Mouse (Mus musculus) midbrain, postnatal 0 days (tissue): ENCODE measurements around the gene Fzd5. TPM values are rescaled to one million over a fixed set of nuclear protein-coding genes. Genes with fewer than 3 reads are reported as not detected.

Experiments
- ATAC-seq: fragments of 200-750 bp; cut with Nextera tagmentation; 2 replicates; pipeline ENCODE4 v1.8.0; 2017; ENCODE audit warnings: moderate number of reproducible peaks, mild to moderate bottlenecking, moderate TSS enrichment, moderate library complexity; ENCODE audit not compliant: low FRiP score
- DNase-seq: peaks from one replicate; pipeline ENCODE4 v3.0.0-alpha.2; 2015; ENCODE audit warnings: low spot score
- H3K27ac ChIP-seq: fragments of 300-500 bp; sonication (generic); 2 replicates; pipeline ENCODE4 v1.5.1; 2014; ENCODE audit warnings: low read depth, mild to moderate bottlenecking, low read length, mixed read lengths
- H3K27me3 ChIP-seq: fragments of 300-500 bp; sonication (generic); 2 replicates; pipeline ENCODE4 v1.6.1; 2014; ENCODE audit warnings: low read length, control low read depth, mixed read lengths; ENCODE audit not compliant: insufficient read depth
- H3K36me3 ChIP-seq: fragments of 300-500 bp; sonication (generic); 2 replicates; pipeline ENCODE4 v1.6.1; 2014; ENCODE audit warnings: low read length, control low read depth, mixed read lengths; ENCODE audit not compliant: insufficient read depth
- H3K4me1 ChIP-seq: fragments of 300-500 bp; sonication (generic); 2 replicates; pipeline ENCODE4 v1.6.1; 2014; ENCODE audit warnings: mild to moderate bottlenecking, control low read depth, antibody characterized with exemption, low read length, mixed read lengths; ENCODE audit not compliant: insufficient read depth
- H3K4me2 ChIP-seq: fragments of 300-500 bp; sonication (generic); 2 replicates; pipeline ENCODE4 v1.6.1; 2014; ENCODE audit warnings: low read depth, mild to moderate bottlenecking, low read length, mixed read lengths; ENCODE audit not compliant: poor library complexity, severe bottlenecking
- H3K4me3 ChIP-seq: fragments of 300-500 bp; sonication (generic); 2 replicates; pipeline ENCODE4 v1.5.1; 2014; ENCODE audit warnings: low read depth, mild to moderate bottlenecking, low read length, moderate library complexity
- H3K9ac ChIP-seq: fragments of 300-500 bp; sonication (generic); replicated peaks from 2 replicates; pipeline ENCODE4 v1.6.1; 2014; ENCODE audit warnings: mild to moderate bottlenecking, low read length, moderate library complexity, mixed read lengths; ENCODE audit not compliant: poor library complexity, severe bottlenecking
- H3K9me3 ChIP-seq: fragments of 300-500 bp; sonication (generic); 2 replicates; pipeline ENCODE4 v1.6.1; 2016; ENCODE audit warnings: low read length, control low read depth
- CTCF ChIP-seq: IDR thresholded peaks from 2 replicates; pipeline ENCODE4 v1.5.1; 2016; ENCODE audit warnings: antibody characterized with exemption, mild to moderate bottlenecking
- WGBS: fragments of 180-500 bp; shearing (Covaris S2); extraction: QIAGEN DNeasy Blood & Tissue Kit; methylation state at CpG from one replicate; pipeline ENCODE4 v1.1.7; 2014; 5-methylcytosine and 5-hydroxymethylcytosine counted together
- polyA plus RNA-seq: library from polyadenylated mRNA; unstranded; fragments of >200 nt; fragmentation: Nextera tagmentation; extraction: Ambion mirVana; gene quantifications from 2 replicates; pipeline ENCODE4 v1.2.1, GENCODE M21; 2015
- total RNA-seq: library from RNA; depleted of rRNA; stranded (reverse); fragments of >200 nt; gene quantifications from 2 replicates; pipeline ENCODE4 v1.2.3, GENCODE M21; 2014

Gene Fzd5
- total and polyA plus RNA-seq, 2 experiments from 2014 or later: 0.86 to 1.8 TPM

GRCm38 (mm10) chr1:64753109-64753508, 15.6 kb upstream of the Fzd5 start:
- no peaks in the 10 kb centered on the region for H3K27me3 ChIP-seq
- no peak overlapping the region for H3K27ac ChIP-seq
- H3K4me2 ChIP-seq: no peak overlapping the region
- no peak overlapping the region for H3K9ac ChIP-seq
- DNase-seq (no peak), ATAC-seq (no peak)
- 88% methylated on average over 8 of the region's 8 CpGs for WGBS
- TF ChIP-seq CTCF: no peak
- H3K4me3 ChIP-seq: no peak overlapping the region
- H3K36me3 ChIP-seq: no peaks in the 10 kb centered on the region
- H3K4me1 ChIP-seq: no peaks in the 10 kb centered on the region
- no peaks in the 10 kb centered on the region for H3K9me3 ChIP-seq

GRCm38 (mm10) chr1:64744616-64745015, 7.1 kb upstream of the Fzd5 start:
- no peak for ATAC-seq
- Histone ChIP-seq H3K9ac (no peak overlapping the region), H3K4me3 (no peak overlapping the region), H3K4me1 (no peaks in the 10 kb centered on the region), H3K36me3 (no peaks in the 10 kb centered on the region), H3K27me3 (no peaks in the 10 kb centered on the region), H3K4me2 (no peak overlapping the region), H3K27ac (no peak overlapping the region), H3K9me3 (no peaks in the 10 kb centered on the region)
- no peak for TF ChIP-seq CTCF
- DNase-seq: no peak

GRCm38 (mm10) chr1:64742741-64743408, 5.3 kb upstream of the Fzd5 start:
- no peak overlapping the region for H3K9ac ChIP-seq
- H3K36me3 ChIP-seq: no peaks in the 10 kb centered on the region
- H3K27ac ChIP-seq: no peak overlapping the region
- peaks cover 8% of the 10 kb centered on the region; the same call in 1 of the 2 replicates for H3K27me3 ChIP-seq
- H3K9me3 ChIP-seq: no peaks in the 10 kb centered on the region
- no peak overlapping the region for H3K4me2 ChIP-seq
- H3K4me3 ChIP-seq: no peak overlapping the region
- TF ChIP-seq CTCF: no peak
- 0 out of 2 replicates have a peak, but pooled peaks cover 4% of the 10 kb centered on the region for H3K4me1 ChIP-seq
- 90% methylated on average over 18 of the region's 18 CpGs for WGBS
- no peak for DNase-seq
- no peak for ATAC-seq

GRCm38 (mm10) chr1:64738661-64739082, 1.1 kb upstream of the Fzd5 start:
- no peak; the same call in 1 of the 2 replicates for TF ChIP-seq CTCF
- Histone ChIP-seq H3K4me1 (peaks cover 4% of the 10 kb centered on the region; the same call in 1 of the 2 replicates), H3K9ac (no peak overlapping the region), H3K9me3 (no peaks in the 10 kb centered on the region), H3K4me2 (peak overlapping the region; percentile 98), H3K4me3 (no peak overlapping the region; the same call in 1 of the 2 replicates), H3K36me3 (no peaks in the 10 kb centered on the region), H3K27ac (no peak overlapping the region), H3K27me3 (peaks cover 46% of the 10 kb centered on the region)
- WGBS: under 1% methylated on average over 14 of the region's 14 CpGs
- ATAC-seq (no peak), DNase-seq (no peak)

GRCm38 (mm10) chr1:64738180-64738555, 617 bp upstream of the Fzd5 start:
- peaks cover 4% of the 10 kb centered on the region; the same call in 1 of the 2 replicates for H3K4me1 ChIP-seq
- peak overlapping the region; percentile 98 for H3K4me2 ChIP-seq
- H3K4me3 ChIP-seq: peak overlapping the region; percentile 52
- H3K9me3 ChIP-seq: no peaks in the 10 kb centered on the region
- TF ChIP-seq CTCF: no peak
- DNase-seq (no peak), ATAC-seq (no peak)
- under 1% methylated on average over 11 of the region's 11 CpGs for WGBS
- peaks cover 48% of the 10 kb centered on the region for H3K27me3 ChIP-seq
- H3K9ac ChIP-seq: no peak overlapping the region
- no peaks in the 10 kb centered on the region for H3K36me3 ChIP-seq
- no peak overlapping the region for H3K27ac ChIP-seq

- no peak for TF ChIP-seq CTCF
- Histone ChIP-seq H3K4me2 (peak overlapping the region; percentile 98), H3K4me3 (peak overlapping the region; percentile 52), H3K4me1 (peaks cover 4% of the 10 kb centered on the region; the same call in 1 of the 2 replicates), H3K9ac (peak overlapping the region; percentile 51), H3K27ac (no peak overlapping the region), H3K36me3 (no peaks in the 10 kb centered on the region), H3K27me3 (peaks cover 48% of the 10 kb centered on the region), H3K9me3 (no peaks in the 10 kb centered on the region)
- no peak; the same call in 1 of the 2 replicates for ATAC-seq
- WGBS: under 1% methylated on average over 49 of the region's 56 CpGs
- DNase-seq: no peak
Observed at GRCm38 (mm10) chr1:64736681-64737501, 660 bp downstream of the Fzd5 start.
